Mouse (Mus musculus): ENCODE results near the gene Ftsj3. TPM values are rescaled to one million over a fixed set of nuclear protein-coding genes. Genes with fewer than 3 reads are reported as not detected.
"Not testable (repeated sequence)": the region's sequence is repeated elsewhere in the genome, so short reads cannot be mapped to it uniquely, and the experiment has no call there.

Gene Ftsj3
- total and polyA plus RNA-seq, 2 experiments from 2014 or later = 28.5 to 55.6 TPM

- peak overlapping the region; percentile 68 for H3K4me3 ChIP-seq (ENCODE audit: low read length)
- H3K27me3 ChIP-seq (ENCODE audit: insufficient read depth, low read length) = no peaks in the 10 kb centered on the region
- no peaks in the 10 kb centered on the region for H3K9me3 ChIP-seq (ENCODE audit: low read length)
- 26% methylated on average over 7 of the region's 7 CpGs for WGBS
- H3K36me3 ChIP-seq (ENCODE audit: insufficient read depth, low read length) = peaks cover 10% of the 10 kb centered on the region
- H3K27ac ChIP-seq = peak overlapping the region; percentile 93
- TF ChIP-seq CTCF (IDR thresholded peaks at IDR 0.05; ENCODE audit: low read depth) = no peak
- peak overlapping the region; percentile 91 for H3K9ac ChIP-seq (replicated peaks; ENCODE audit: low read length)
- H3K4me1 ChIP-seq (ENCODE audit: insufficient read depth, low read length) = peaks cover 20% of the 10 kb centered on the region
- peak overlapping the region; percentile 62 for H3K4me2 ChIP-seq (ENCODE audit: low read depth, low read length)
- peak; percentile 2 for DNase-seq (ENCODE audit: low spot score)
- no peak for ATAC-seq
These were observed 40.4 kb downstream of the Ftsj3 start for GRCm38 (mm10) chr11:106215450-106215859.

GRCm38 (mm10) chr11:106214856-106215255, 41.0 kb downstream of the Ftsj3 start:
- H3K27ac ChIP-seq = 0 out of 2 replicates have a peak overlapping the region, but pooled peaks have one; percentile 93
- peaks cover 10% of the 10 kb centered on the region for H3K36me3 ChIP-seq (ENCODE audit: insufficient read depth, low read length)
- WGBS = 89% methylated on average over 5 of the region's 5 CpGs
- no peak for DNase-seq (ENCODE audit: low spot score)
- H3K4me2 ChIP-seq (ENCODE audit: low read depth, low read length) = peak overlapping the region; percentile 62
- peak overlapping the region; percentile 68; the same call in 1 of the 2 replicates for H3K4me3 ChIP-seq (ENCODE audit: low read length)
- no peak overlapping the region for H3K9ac ChIP-seq (replicated peaks; ENCODE audit: low read length)
- ATAC-seq = no peak
- no peaks in the 10 kb centered on the region for H3K27me3 ChIP-seq (ENCODE audit: insufficient read depth, low read length)
- H3K9me3 ChIP-seq (ENCODE audit: low read length) = no peaks in the 10 kb centered on the region
- peaks cover 20% of the 10 kb centered on the region for H3K4me1 ChIP-seq (ENCODE audit: insufficient read depth, low read length)
- no peak for TF ChIP-seq CTCF (IDR thresholded peaks at IDR 0.05; ENCODE audit: low read depth)

GRCm38 (mm10) chr11:106212771-106213170, 43.1 kb downstream of the Ftsj3 start:
- Histone ChIP-seq H3K36me3 (ENCODE audit: insufficient read depth, low read length) (peaks cover 27% of the 10 kb centered on the region), H3K4me1 (ENCODE audit: insufficient read depth, low read length) (peaks cover 8% of the 10 kb centered on the region), H3K4me3 (ENCODE audit: low read length) (no peak overlapping the region), H3K27ac (no peak overlapping the region), H3K4me2 (ENCODE audit: low read depth, low read length) (no peak overlapping the region), H3K9ac (replicated peaks; ENCODE audit: low read length) (no peak overlapping the region), H3K27me3 (ENCODE audit: insufficient read depth, low read length) (no peaks in the 10 kb centered on the region), H3K9me3 (ENCODE audit: low read length) (no peaks in the 10 kb centered on the region)
- no peak for TF ChIP-seq CTCF (IDR thresholded peaks at IDR 0.05; ENCODE audit: low read depth)
- no peak for DNase-seq (ENCODE audit: low spot score)
- ATAC-seq = no peak
- 90% methylated on average over 8 of the region's 8 CpGs for WGBS

- DNase-seq (ENCODE audit: low spot score) (no peak), ATAC-seq (no peak)
- H3K4me1 ChIP-seq (ENCODE audit: insufficient read depth, low read length) = no peaks in the 10 kb centered on the region
- H3K36me3 ChIP-seq (ENCODE audit: insufficient read depth, low read length) = peaks cover 48% of the 10 kb centered on the region
- no peaks in the 10 kb centered on the region for H3K9me3 ChIP-seq (ENCODE audit: low read length)
- 80% methylated on average over 5 of the region's 5 CpGs for WGBS
- no peak within 1 kb of the TSS for H3K4me3 ChIP-seq (ENCODE audit: low read length)
- H3K4me2 ChIP-seq (ENCODE audit: low read depth, low read length) = no peak within 1 kb of the TSS
- H3K27me3 ChIP-seq (ENCODE audit: insufficient read depth, low read length) = no peaks in the 10 kb centered on the region
- no peak for TF ChIP-seq CTCF (IDR thresholded peaks at IDR 0.05; ENCODE audit: low read depth)
- H3K27ac ChIP-seq = no peak within 1 kb of the TSS
- no peak within 1 kb of the TSS for H3K9ac ChIP-seq (replicated peaks; ENCODE audit: low read length)
These were observed 53.8 kb downstream of the Ftsj3 start, which contains the start of gene Strada for GRCm38 (mm10) chr11:106202123-106202465. Strada (minus strand) TSS chr11:106202168.

GRCm38 (mm10) chr11:106201337-106202122, 54.3 kb downstream of the Ftsj3 start:
- no peak overlapping the region for H3K27ac ChIP-seq
- H3K9me3 ChIP-seq (ENCODE audit: low read length) = no peaks in the 10 kb centered on the region
- DNase-seq (ENCODE audit: low spot score) (no peak), ATAC-seq (no peak)
- H3K36me3 ChIP-seq (ENCODE audit: insufficient read depth, low read length) = peaks cover 42% of the 10 kb centered on the region
- H3K4me3 ChIP-seq (ENCODE audit: low read length) = no peak overlapping the region
- H3K4me2 ChIP-seq (ENCODE audit: low read depth, low read length) = no peak overlapping the region
- TF ChIP-seq CTCF (IDR thresholded peaks at IDR 0.05; ENCODE audit: low read depth) = no peak
- WGBS = 95% methylated on average over 19 of the region's 19 CpGs
- H3K4me1 ChIP-seq (ENCODE audit: insufficient read depth, low read length) = no peaks in the 10 kb centered on the region
- no peak overlapping the region for H3K9ac ChIP-seq (replicated peaks; ENCODE audit: low read length)
- H3K27me3 ChIP-seq (ENCODE audit: insufficient read depth, low read length) = no peaks in the 10 kb centered on the region

GRCm38 (mm10) chr11:106200756-106201155, 55.1 kb downstream of the Ftsj3 start:
- Histone ChIP-seq H3K4me3 (ENCODE audit: low read length) (no peak overlapping the region), H3K4me1 (ENCODE audit: insufficient read depth, low read length) (no peaks in the 10 kb centered on the region), H3K9ac (replicated peaks; ENCODE audit: low read length) (no peak overlapping the region), H3K4me2 (ENCODE audit: low read depth, low read length) (no peak overlapping the region), H3K36me3 (ENCODE audit: insufficient read depth, low read length) (peaks cover 42% of the 10 kb centered on the region), H3K27me3 (ENCODE audit: insufficient read depth, low read length) (no peaks in the 10 kb centered on the region), H3K9me3 (ENCODE audit: low read length) (no peaks in the 10 kb centered on the region), H3K27ac (no peak overlapping the region)
- 90% methylated on average over 6 of the region's 6 CpGs for WGBS
- ATAC-seq = no peak
- DNase-seq (ENCODE audit: low spot score) = no peak
- TF ChIP-seq CTCF (IDR thresholded peaks at IDR 0.05; ENCODE audit: low read depth) = no peak

GRCm38 (mm10) chr11:106199997-106200396, 55.9 kb downstream of the Ftsj3 start:
- not testable (repeated sequence) for H3K27me3 ChIP-seq (ENCODE audit: insufficient read depth, low read length); H3K9me3 ChIP-seq (ENCODE audit: low read length); H3K4me3 ChIP-seq (ENCODE audit: low read length); DNase-seq (ENCODE audit: low spot score); H3K4me1 ChIP-seq (ENCODE audit: insufficient read depth, low read length); H3K4me2 ChIP-seq (ENCODE audit: low read depth, low read length); ATAC-seq; H3K27ac ChIP-seq; H3K9ac ChIP-seq (replicated peaks; ENCODE audit: low read length)
- WGBS = 93% methylated on average over 7 of the region's 7 CpGs
- H3K36me3 ChIP-seq (ENCODE audit: insufficient read depth, low read length) = peaks cover 34% of the 10 kb centered on the region

Other genes with a start within 250 kb of the Ftsj3 start
- 4.3 and 7.9 TPM in 2 replicates for gene Kcnh6, start 248.0 kb downstream of the Ftsj3 start, total RNA-seq (2014; rRNA removed)
- gene Kcnh6, start 248.0 kb downstream of the Ftsj3 start, polyA plus RNA-seq (2015; fragmentation: Nextera tagmentation; extraction: Ambion mirVana) = 2.4 and 3.0 TPM in 2 replicates
- 265 and 283 TPM in 2 replicates for gene Dcaf7, start 219.2 kb downstream of the Ftsj3 start, total RNA-seq (2014; rRNA removed)
- 127 and 137 TPM in 2 replicates for gene Dcaf7, start 219.2 kb downstream of the Ftsj3 start, polyA plus RNA-seq (2015; fragmentation: Nextera tagmentation; extraction: Ambion mirVana)
- gene Taco1, start 190.0 kb downstream of the Ftsj3 start, total RNA-seq (2014; rRNA removed) = 19.4 and 28.9 TPM in 2 replicates
- gene Taco1, start 190.0 kb downstream of the Ftsj3 start, polyA plus RNA-seq (2015; fragmentation: Nextera tagmentation; extraction: Ambion mirVana) = 6.1 and 6.4 TPM in 2 replicates
- 26.7 and 38.0 TPM in 2 replicates for gene Map3k3, start 171.5 kb downstream of the Ftsj3 start, total RNA-seq (2014; rRNA removed)
- 8.9 and 9.1 TPM in 2 replicates for gene Map3k3, start 171.5 kb downstream of the Ftsj3 start, polyA plus RNA-seq (2015; fragmentation: Nextera tagmentation; extraction: Ambion mirVana)
- not detected in 2 replicates for gene Gm10840, start 95.2 kb downstream of the Ftsj3 start, total RNA-seq (2014; rRNA removed)
- gene Gm10840, start 95.2 kb downstream of the Ftsj3 start, polyA plus RNA-seq (2015; fragmentation: Nextera tagmentation; extraction: Ambion mirVana) = not detected in 2 replicates
- 72.2 and 80.6 TPM in 2 replicates for gene Limd2, start 95.2 kb downstream of the Ftsj3 start, total RNA-seq (2014; rRNA removed)
- 120 and 124 TPM in 2 replicates for gene Limd2, start 95.2 kb downstream of the Ftsj3 start, polyA plus RNA-seq (2015; fragmentation: Nextera tagmentation; extraction: Ambion mirVana)
- 34.1 and 39.2 TPM in 2 replicates for gene Strada, start 53.9 kb downstream of the Ftsj3 start, total RNA-seq (2014; rRNA removed)
- 23.6 and 25.0 TPM in 2 replicates for gene Strada, start 53.9 kb downstream of the Ftsj3 start, polyA plus RNA-seq (2015; fragmentation: Nextera tagmentation; extraction: Ambion mirVana)
- gene Ccdc47, start 39.7 kb downstream of the Ftsj3 start, total RNA-seq (2014; rRNA removed) = 15.2 and 16.9 TPM in 2 replicates
- gene Ccdc47, start 39.7 kb downstream of the Ftsj3 start, polyA plus RNA-seq (2015; fragmentation: Nextera tagmentation; extraction: Ambion mirVana) = 85.2 TPM in 2 replicates
- 34.1 and 38.1 TPM in 2 replicates for gene Ddx42, start 39.2 kb downstream of the Ftsj3 start, total RNA-seq (2014; rRNA removed)
- 61.9 and 62.0 TPM in 2 replicates for gene Ddx42, start 39.2 kb downstream of the Ftsj3 start, polyA plus RNA-seq (2015; fragmentation: Nextera tagmentation; extraction: Ambion mirVana)
- 55.4 and 58.9 TPM in 2 replicates for gene Psmc5, start 75 bp upstream of the Ftsj3 start, total RNA-seq (2014; rRNA removed)
- 305 and 308 TPM in 2 replicates for gene Psmc5, start 75 bp upstream of the Ftsj3 start, polyA plus RNA-seq (2015; fragmentation: Nextera tagmentation; extraction: Ambion mirVana)
- 26.8 and 34.1 TPM in 2 replicates for gene Smarcd2, start 16.9 kb upstream of the Ftsj3 start, total RNA-seq (2014; rRNA removed)
- gene Smarcd2, start 16.9 kb upstream of the Ftsj3 start, polyA plus RNA-seq (2015; fragmentation: Nextera tagmentation; extraction: Ambion mirVana) = 10.4 and 12.3 TPM in 2 replicates
- 0.05 and 1.3 TPM in 2 replicates for gene Tcam1, start 20.6 kb upstream of the Ftsj3 start, total RNA-seq (2014; rRNA removed)
- 0.19 and 0.23 TPM in 2 replicates for gene Tcam1, start 20.6 kb upstream of the Ftsj3 start, polyA plus RNA-seq (2015; fragmentation: Nextera tagmentation; extraction: Ambion mirVana)
- gene Gh, start 45.8 kb upstream of the Ftsj3 start, total RNA-seq (2014; rRNA removed) = not detected in 2 replicates
- gene Gh, start 45.8 kb upstream of the Ftsj3 start, polyA plus RNA-seq (2015; fragmentation: Nextera tagmentation; extraction: Ambion mirVana) = not detected in 2 replicates
- gene Cd79b, start 58.7 kb upstream of the Ftsj3 start, total RNA-seq (2014; rRNA removed) = 0.25 and 0.63 TPM in 2 replicates
- 1.3 and 1.7 TPM in 2 replicates for gene Cd79b, start 58.7 kb upstream of the Ftsj3 start, polyA plus RNA-seq (2015; fragmentation: Nextera tagmentation; extraction: Ambion mirVana)
- gene Scn4a, start 97.2 kb upstream of the Ftsj3 start, total RNA-seq (2014; rRNA removed) = under 0.01 and 0.22 TPM in 2 replicates
- gene Scn4a, start 97.2 kb upstream of the Ftsj3 start, polyA plus RNA-seq (2015; fragmentation: Nextera tagmentation; extraction: Ambion mirVana) = 0.04 TPM in 1 of 2 replicates, not detected in the other
- gene Prr29, start 109.4 kb upstream of the Ftsj3 start, total RNA-seq (2014; rRNA removed) = not detected in 2 replicates
- not detected in 2 replicates for gene Prr29, start 109.4 kb upstream of the Ftsj3 start, polyA plus RNA-seq (2015; fragmentation: Nextera tagmentation; extraction: Ambion mirVana)
- gene Icam2, start 132.0 kb upstream of the Ftsj3 start, total RNA-seq (2014; rRNA removed) = 3.8 and 11.4 TPM in 2 replicates
- 8.4 TPM in 2 replicates for gene Icam2, start 132.0 kb upstream of the Ftsj3 start, polyA plus RNA-seq (2015; fragmentation: Nextera tagmentation; extraction: Ambion mirVana)
- gene Ern1, start 231.8 kb upstream of the Ftsj3 start, total RNA-seq (2014; rRNA removed) = 8.0 and 11.6 TPM in 2 replicates
- gene Ern1, start 231.8 kb upstream of the Ftsj3 start, polyA plus RNA-seq (2015; fragmentation: Nextera tagmentation; extraction: Ambion mirVana) = 3.0 and 3.4 TPM in 2 replicates

Data from hindbrain, postnatal 0 days (tissue).